Mouse (Mus musculus): Measurements from ENCODE around the gene Asic2. TPM values are rescaled to one million over a fixed set of nuclear protein-coding genes. Genes with fewer than 3 reads are reported as not detected.

The Asic2 gene
- total and polyA plus RNA-seq, 2 experiments, result under 0.01 TPM; not detected in 1

- H3K36me3 ChIP-seq (ENCODE audit: control insufficient read depth, insufficient read depth, low read length), result no peaks in the 10 kb centered on the region
- no peak for DNase-seq (ENCODE audit: extremely low read depth, low read depth, low spot score)
- H3K9ac ChIP-seq (ENCODE audit: low read depth, low read length), result no peak overlapping the region
- H3K27ac ChIP-seq (replicated peaks; ENCODE audit: insufficient read depth, low read depth, low read length), result no peak overlapping the region
- 8% methylated on average over 8 of the region's 8 CpGs for WGBS
- no peaks in the 10 kb centered on the region for H3K79me2 ChIP-seq (ENCODE audit: control insufficient read depth, insufficient read depth, low read length)
- H3K4me1 ChIP-seq (ENCODE audit: control insufficient read depth, insufficient read depth, low read length), result no peaks in the 10 kb centered on the region
- TF ChIP-seq CTCF (IDR thresholded peaks at IDR 0.05; ENCODE audit: low read depth, low read length), result no peak
- no peak for TF ChIP-seq POLR2A (IDR thresholded peaks at IDR 0.05; ENCODE audit: extremely low read depth, insufficient read depth, low read length)
- no peak overlapping the region for H3K4me3 ChIP-seq (ENCODE audit: insufficient read depth, low read depth, low read length)
- H3K27me3 ChIP-seq (ENCODE audit: control insufficient read depth, insufficient read depth, low read length), result no peaks in the 10 kb centered on the region; the same call in 1 of the 2 replicates
These were observed 70.5 kb downstream of the Asic2 start for GRCm38 (mm10) chr11:81897547-81898354.

- H3K27me3 ChIP-seq (ENCODE audit: control insufficient read depth, insufficient read depth, low read length), result no peaks in the 10 kb centered on the region
- no peak for TF ChIP-seq CTCF (IDR thresholded peaks at IDR 0.05; ENCODE audit: low read depth, low read length)
- no peak for TF ChIP-seq POLR2A (IDR thresholded peaks at IDR 0.05; ENCODE audit: extremely low read depth, insufficient read depth, low read length)
- no peaks in the 10 kb centered on the region for H3K36me3 ChIP-seq (ENCODE audit: control insufficient read depth, insufficient read depth, low read length)
- H3K27ac ChIP-seq (replicated peaks; ENCODE audit: insufficient read depth, low read depth, low read length), result no peak overlapping the region
- no peak overlapping the region for H3K9ac ChIP-seq (ENCODE audit: low read depth, low read length)
- H3K79me2 ChIP-seq (ENCODE audit: control insufficient read depth, insufficient read depth, low read length), result no peaks in the 10 kb centered on the region
- H3K4me3 ChIP-seq (ENCODE audit: insufficient read depth, low read depth, low read length), result no peak overlapping the region
- no peaks in the 10 kb centered on the region for H3K4me1 ChIP-seq (ENCODE audit: control insufficient read depth, insufficient read depth, low read length)
- DNase-seq (ENCODE audit: extremely low read depth, low read depth, low spot score), result no peak
- WGBS, result 74% methylated on average over 6 of the region's 6 CpGs
These were observed 71.7 kb downstream of the Asic2 start for GRCm38 (mm10) chr11:81896511-81896910.

GRCm38 (mm10) chr11:81871506-81872213 lies 96.6 kb downstream of the Asic2 start:
- 33% methylated on average over 9 of the region's 9 CpGs for WGBS
- no peak overlapping the region for H3K27ac ChIP-seq (replicated peaks; ENCODE audit: insufficient read depth, low read depth, low read length)
- no peaks in the 10 kb centered on the region for H3K36me3 ChIP-seq (ENCODE audit: control insufficient read depth, insufficient read depth, low read length)
- H3K9ac ChIP-seq (ENCODE audit: low read depth, low read length), result no peak overlapping the region
- no peak overlapping the region for H3K4me3 ChIP-seq (ENCODE audit: insufficient read depth, low read depth, low read length)
- DNase-seq (ENCODE audit: extremely low read depth, low read depth, low spot score), result no peak
- TF ChIP-seq POLR2A (IDR thresholded peaks at IDR 0.05; ENCODE audit: extremely low read depth, insufficient read depth, low read length) (no peak), CTCF (IDR thresholded peaks at IDR 0.05; ENCODE audit: low read depth, low read length) (no peak)
- H3K27me3 ChIP-seq (ENCODE audit: control insufficient read depth, insufficient read depth, low read length), result no peaks in the 10 kb centered on the region
- no peaks in the 10 kb centered on the region for H3K4me1 ChIP-seq (ENCODE audit: control insufficient read depth, insufficient read depth, low read length)
- H3K79me2 ChIP-seq (ENCODE audit: control insufficient read depth, insufficient read depth, low read length), result no peaks in the 10 kb centered on the region

- no peak for TF ChIP-seq CTCF (IDR thresholded peaks at IDR 0.05; ENCODE audit: low read depth, low read length)
- no peak for TF ChIP-seq POLR2A (IDR thresholded peaks at IDR 0.05; ENCODE audit: extremely low read depth, insufficient read depth, low read length)
- Histone ChIP-seq H3K4me3 (ENCODE audit: insufficient read depth, low read depth, low read length) (no peak overlapping the region), H3K9ac (ENCODE audit: low read depth, low read length) (no peak overlapping the region), H3K36me3 (ENCODE audit: control insufficient read depth, insufficient read depth, low read length) (no peaks in the 10 kb centered on the region), H3K27me3 (ENCODE audit: control insufficient read depth, insufficient read depth, low read length) (no peaks in the 10 kb centered on the region), H3K79me2 (ENCODE audit: control insufficient read depth, insufficient read depth, low read length) (no peaks in the 10 kb centered on the region), H3K27ac (replicated peaks; ENCODE audit: insufficient read depth, low read depth, low read length) (no peak overlapping the region), H3K4me1 (ENCODE audit: control insufficient read depth, insufficient read depth, low read length) (no peaks in the 10 kb centered on the region)
- DNase-seq (ENCODE audit: extremely low read depth, low read depth, low spot score), result no peak
- WGBS, result 75% methylated on average over 10 of the region's 10 CpGs
These were observed 102.4 kb downstream of the Asic2 start for GRCm38 (mm10) chr11:81865661-81866382.

GRCm38 (mm10) chr11:81860250-81860972 lies 107.8 kb downstream of the Asic2 start, which contains the start of gene 5530401A14Rik:
Gene 5530401A14Rik (plus strand): TSS chr11:81860673.
- no peak for TF ChIP-seq CTCF (IDR thresholded peaks at IDR 0.05; ENCODE audit: low read depth, low read length)
- TF ChIP-seq POLR2A (IDR thresholded peaks at IDR 0.05; ENCODE audit: extremely low read depth, insufficient read depth, low read length), result no peak
- no peaks in the 10 kb centered on the region for H3K4me1 ChIP-seq (ENCODE audit: control insufficient read depth, insufficient read depth, low read length)
- H3K79me2 ChIP-seq (ENCODE audit: control insufficient read depth, insufficient read depth, low read length), result no peaks in the 10 kb centered on the region
- no peak within 1 kb of the TSS for H3K4me3 ChIP-seq (ENCODE audit: insufficient read depth, low read depth, low read length)
- H3K27ac ChIP-seq (replicated peaks; ENCODE audit: insufficient read depth, low read depth, low read length), result no peak within 1 kb of the TSS
- H3K27me3 ChIP-seq (ENCODE audit: control insufficient read depth, insufficient read depth, low read length), result no peaks in the 10 kb centered on the region
- H3K36me3 ChIP-seq (ENCODE audit: control insufficient read depth, insufficient read depth, low read length), result no peaks in the 10 kb centered on the region
- WGBS, result 53% methylated on average over 4 of the region's 4 CpGs
- peak; percentile 18 for DNase-seq (ENCODE audit: extremely low read depth, low read depth, low spot score)
- H3K9ac ChIP-seq (ENCODE audit: low read depth, low read length), result no peak within 1 kb of the TSS

Data from liver, adult 2 months (tissue).